Mouse (Mus musculus) hindbrain, postnatal 0 days (tissue): ENCODE data around the gene Plekhg3. TPM values are rescaled to one million over a fixed set of nuclear protein-coding genes. Genes with fewer than 3 reads are reported as not detected.

Experiments
- ATAC-seq: fragments of 200-750 bp; cut with Nextera tagmentation; 2 replicates; pipeline ENCODE4 v1.8.0; 2017; ENCODE audit warnings: mild to moderate bottlenecking, moderate TSS enrichment, moderate library complexity
- DNase-seq: peaks from one replicate; pipeline ENCODE4 v3.0.0-alpha.2; 2015; ENCODE audit warnings: low spot score
- H3K27ac ChIP-seq: fragments of 300-500 bp; sonication (generic); 2 replicates; pipeline ENCODE4 v1.5.1; 2014; ENCODE audit warnings: mild to moderate bottlenecking
- H3K27me3 ChIP-seq: fragments of 300-500 bp; sonication (generic); 2 replicates; pipeline ENCODE4 v1.6.1; 2014; ENCODE audit warnings: low read length, mixed read lengths; ENCODE audit not compliant: insufficient read depth
- H3K36me3 ChIP-seq: fragments of 300-500 bp; sonication (generic); 2 replicates; pipeline ENCODE4 v1.6.1; 2014; ENCODE audit warnings: low read length, mixed read lengths; ENCODE audit not compliant: insufficient read depth
- H3K4me1 ChIP-seq: fragments of 300-500 bp; sonication (generic); 2 replicates; pipeline ENCODE4 v1.6.1; 2014; ENCODE audit warnings: antibody characterized with exemption, low read length, mixed read lengths; ENCODE audit not compliant: insufficient read depth
- H3K4me2 ChIP-seq: fragments of 300-500 bp; sonication (generic); 2 replicates; pipeline ENCODE4 v1.6.1; 2014; ENCODE audit warnings: low read depth, mild to moderate bottlenecking, low read length, moderate library complexity, mixed read lengths
- H3K4me3 ChIP-seq: fragments of 300-500 bp; sonication (generic); 2 replicates; pipeline ENCODE4 v1.5.1; 2014; ENCODE audit warnings: low read length
- H3K9ac ChIP-seq: fragments of 300-500 bp; sonication (generic); replicated peaks from 2 replicates; pipeline ENCODE4 v1.6.1; 2014; ENCODE audit warnings: mild to moderate bottlenecking, low read length, moderate library complexity, mixed read lengths
- H3K9me3 ChIP-seq: fragments of 300-500 bp; sonication (generic); 2 replicates; pipeline ENCODE4 v1.6.1; 2016; ENCODE audit warnings: low read length, mixed read lengths
- CTCF ChIP-seq: IDR thresholded peaks from 2 replicates; pipeline ENCODE4 v1.5.1; 2016; ENCODE audit warnings: antibody characterized with exemption, control low read depth, low read depth
- WGBS: fragments of 180-500 bp; shearing (Covaris S2); extraction: QIAGEN DNeasy Blood & Tissue Kit; methylation state at CpG from one replicate; pipeline ENCODE4 v1.1.7; 2014; 5-methylcytosine and 5-hydroxymethylcytosine counted together
- polyA plus RNA-seq: library from polyadenylated mRNA; unstranded; fragments of >200 nt; fragmentation: Nextera tagmentation; extraction: Ambion mirVana; gene quantifications from 2 replicates; pipeline ENCODE4 v1.2.1, GENCODE M21; 2015
- total RNA-seq: library from RNA; depleted of rRNA; stranded (reverse); fragments of >200 nt; gene quantifications from 2 replicates; pipeline ENCODE4 v1.2.3, GENCODE M21; 2014

The Plekhg3 gene
- total and polyA plus RNA-seq, 2 experiments from 2014 or later, result 1.8 to 5.4 TPM

DNA sequence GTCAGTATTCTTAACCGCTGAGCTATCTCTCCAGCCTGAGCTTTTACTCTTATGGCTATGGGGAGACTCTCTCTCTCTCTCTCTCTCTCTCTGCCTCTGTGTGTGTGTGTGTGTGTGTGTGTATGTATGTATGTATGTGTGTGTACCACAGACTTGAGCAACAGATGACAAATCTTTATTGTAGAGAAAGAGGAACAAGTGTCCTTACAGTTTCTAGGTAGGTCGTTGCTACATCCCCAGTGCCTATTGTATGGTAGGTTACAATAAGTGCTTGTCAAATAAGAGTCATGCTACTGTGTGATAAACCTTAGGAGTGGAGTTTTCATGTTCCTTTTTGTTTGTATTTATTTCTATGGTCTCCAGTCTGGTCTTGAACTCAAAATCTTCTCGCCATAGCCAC, 9.5 kb downstream of the Plekhg3 start:
- no peak overlapping the region for H3K9ac ChIP-seq
- ATAC-seq (no peak), DNase-seq (no peak)
- no peaks in the 10 kb centered on the region for H3K9me3 ChIP-seq
- no peak overlapping the region for H3K4me2 ChIP-seq
- no peaks in the 10 kb centered on the region for H3K36me3 ChIP-seq
- 87% methylated on average over 3 of the region's 3 CpGs for WGBS
- TF ChIP-seq CTCF, result no peak
- no peaks in the 10 kb centered on the region for H3K4me1 ChIP-seq
- H3K4me3 ChIP-seq, result no peak overlapping the region
- H3K27me3 ChIP-seq, result peaks cover 6% of the 10 kb centered on the region; the same call in 1 of the 2 replicates
- no peak overlapping the region for H3K27ac ChIP-seq

DNA sequence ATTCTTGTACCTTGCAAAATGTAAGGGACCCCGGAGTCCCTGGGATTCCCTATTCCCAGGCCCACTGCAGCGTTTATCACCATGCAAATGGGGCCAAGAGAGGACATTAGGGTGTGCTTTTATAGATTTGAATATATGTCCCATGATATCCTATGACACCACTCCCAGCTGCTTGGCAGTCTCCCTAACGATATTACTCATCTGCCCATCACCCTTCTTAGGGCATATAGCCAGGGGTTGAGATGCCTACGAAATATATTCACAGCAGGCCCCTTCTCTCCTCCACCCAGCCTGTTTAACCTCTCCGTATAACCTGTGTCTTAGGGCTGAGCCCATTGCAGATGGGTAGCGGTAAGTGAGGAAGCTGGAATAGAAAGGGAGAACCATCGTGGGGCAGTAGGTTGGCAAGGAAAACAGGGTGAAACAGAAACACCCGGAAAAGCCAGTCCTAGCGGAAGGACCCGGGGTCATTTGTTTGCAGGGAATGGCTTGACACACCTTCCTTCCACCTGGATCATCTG, 10.1 kb downstream of the Plekhg3 start:
- Histone ChIP-seq H3K4me3 (no peak overlapping the region), H3K4me2 (no peak overlapping the region), H3K4me1 (no peaks in the 10 kb centered on the region), H3K27me3 (0 out of 2 replicates have a peak, but pooled peaks cover 1% of the 10 kb centered on the region), H3K9me3 (no peaks in the 10 kb centered on the region), H3K36me3 (no peaks in the 10 kb centered on the region), H3K27ac (no peak overlapping the region), H3K9ac (no peak overlapping the region)
- TF ChIP-seq CTCF, result no peak
- ATAC-seq (no peak), DNase-seq (no peak)
- 76% methylated on average over 10 of the region's 10 CpGs for WGBS

DNA sequence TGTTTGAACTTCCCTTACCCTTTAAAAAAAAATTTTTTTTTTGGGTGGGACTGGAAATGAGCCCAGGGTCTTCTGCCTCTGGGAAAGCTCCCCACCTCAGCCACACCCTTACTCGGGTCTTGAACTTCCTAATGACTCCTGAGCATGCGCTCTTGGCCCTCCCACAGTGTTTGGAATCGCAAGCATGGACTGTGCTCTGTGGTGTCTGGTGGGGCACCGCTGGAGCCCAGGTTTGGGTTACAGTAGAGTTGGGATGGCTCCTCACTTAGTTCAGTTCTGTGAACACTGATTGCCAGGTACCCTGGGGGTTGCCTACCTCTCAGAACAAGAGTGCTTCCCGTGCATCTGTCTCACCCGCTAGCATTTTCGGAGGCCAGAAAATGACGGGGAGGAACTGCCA, 10.8 kb downstream of the Plekhg3 start:
- Histone ChIP-seq H3K27me3 (no peaks in the 10 kb centered on the region), H3K9me3 (no peaks in the 10 kb centered on the region), H3K36me3 (no peaks in the 10 kb centered on the region), H3K4me1 (0 out of 2 replicates have a peak, but pooled peaks cover under 1% of the 10 kb centered on the region), H3K9ac (no peak overlapping the region), H3K4me2 (no peak overlapping the region), H3K4me3 (no peak overlapping the region), H3K27ac (no peak overlapping the region)
- WGBS, result 37% methylated on average over 8 of the region's 8 CpGs
- TF ChIP-seq CTCF, result no peak
- no peak for ATAC-seq
- no peak for DNase-seq

DNA sequence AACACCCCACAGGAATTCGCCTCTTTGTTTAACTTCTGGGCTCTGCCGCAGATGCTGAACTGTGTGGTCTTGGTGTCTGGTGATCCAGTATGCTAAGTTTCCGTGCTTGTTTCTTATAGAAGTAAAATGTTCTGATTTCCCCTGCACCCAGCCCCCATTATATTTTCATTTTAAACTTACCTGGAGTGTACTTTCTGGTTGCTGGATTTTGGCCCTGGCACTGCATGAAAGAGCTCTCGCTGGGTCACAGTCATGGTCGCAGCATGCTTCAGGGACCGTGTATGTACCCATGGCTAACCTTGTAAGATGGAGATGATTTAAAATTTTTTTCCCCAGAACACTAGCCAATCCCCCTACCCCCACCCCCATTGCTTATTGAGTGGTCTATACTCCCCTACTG, 11.2 kb downstream of the Plekhg3 start:
- Histone ChIP-seq H3K9ac (no peak overlapping the region), H3K27ac (no peak overlapping the region), H3K4me3 (no peak overlapping the region), H3K9me3 (no peaks in the 10 kb centered on the region), H3K4me2 (no peak overlapping the region), H3K27me3 (no peaks in the 10 kb centered on the region), H3K4me1 (peaks cover 4% of the 10 kb centered on the region; the same call in 1 of the 2 replicates), H3K36me3 (no peaks in the 10 kb centered on the region)
- no peak for TF ChIP-seq CTCF
- WGBS, result 58% methylated on average over 6 of the region's 6 CpGs
- no peak for ATAC-seq
- no peak for DNase-seq

DNA sequence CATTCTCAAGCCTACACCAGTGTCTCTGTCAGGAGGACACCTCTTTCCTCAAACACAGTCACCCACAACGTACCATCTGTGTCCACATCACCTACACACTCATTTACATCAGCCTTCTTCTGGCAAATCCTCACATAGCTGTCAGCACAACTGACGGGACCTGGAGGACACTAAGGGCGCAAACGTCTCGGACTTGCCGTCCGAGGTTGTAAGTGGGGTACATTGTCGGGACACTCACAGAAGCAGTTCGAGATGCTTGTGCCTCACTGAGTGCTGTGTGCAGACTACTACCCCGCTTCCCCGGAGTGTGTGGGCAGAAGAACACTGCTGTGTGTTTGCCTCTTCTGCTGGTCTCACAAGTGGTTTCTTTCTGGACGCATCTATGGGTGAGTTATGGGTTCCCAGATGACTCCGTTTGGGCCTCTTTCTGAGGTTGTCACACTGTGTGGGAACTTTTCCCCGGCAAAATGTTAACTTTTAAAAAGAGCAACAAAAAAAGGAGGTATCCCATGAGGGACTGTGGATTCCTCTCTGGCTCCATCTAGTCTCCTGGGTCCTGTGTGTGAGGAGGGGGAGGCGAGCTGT, 15.2 kb downstream of the Plekhg3 start:
- Histone ChIP-seq H3K27ac (no peak overlapping the region), H3K4me3 (no peak overlapping the region), H3K9me3 (no peaks in the 10 kb centered on the region), H3K4me2 (peak overlapping the region; percentile 53; the same call in 1 of the 2 replicates), H3K9ac (no peak overlapping the region; the same call in 1 of the 2 replicates), H3K27me3 (no peaks in the 10 kb centered on the region), H3K36me3 (no peaks in the 10 kb centered on the region), H3K4me1 (peaks cover 13% of the 10 kb centered on the region)
- TF ChIP-seq CTCF, result no peak
- WGBS, result 64% methylated on average over 15 of the region's 15 CpGs
- ATAC-seq (no peak), DNase-seq (no peak)

DNA sequence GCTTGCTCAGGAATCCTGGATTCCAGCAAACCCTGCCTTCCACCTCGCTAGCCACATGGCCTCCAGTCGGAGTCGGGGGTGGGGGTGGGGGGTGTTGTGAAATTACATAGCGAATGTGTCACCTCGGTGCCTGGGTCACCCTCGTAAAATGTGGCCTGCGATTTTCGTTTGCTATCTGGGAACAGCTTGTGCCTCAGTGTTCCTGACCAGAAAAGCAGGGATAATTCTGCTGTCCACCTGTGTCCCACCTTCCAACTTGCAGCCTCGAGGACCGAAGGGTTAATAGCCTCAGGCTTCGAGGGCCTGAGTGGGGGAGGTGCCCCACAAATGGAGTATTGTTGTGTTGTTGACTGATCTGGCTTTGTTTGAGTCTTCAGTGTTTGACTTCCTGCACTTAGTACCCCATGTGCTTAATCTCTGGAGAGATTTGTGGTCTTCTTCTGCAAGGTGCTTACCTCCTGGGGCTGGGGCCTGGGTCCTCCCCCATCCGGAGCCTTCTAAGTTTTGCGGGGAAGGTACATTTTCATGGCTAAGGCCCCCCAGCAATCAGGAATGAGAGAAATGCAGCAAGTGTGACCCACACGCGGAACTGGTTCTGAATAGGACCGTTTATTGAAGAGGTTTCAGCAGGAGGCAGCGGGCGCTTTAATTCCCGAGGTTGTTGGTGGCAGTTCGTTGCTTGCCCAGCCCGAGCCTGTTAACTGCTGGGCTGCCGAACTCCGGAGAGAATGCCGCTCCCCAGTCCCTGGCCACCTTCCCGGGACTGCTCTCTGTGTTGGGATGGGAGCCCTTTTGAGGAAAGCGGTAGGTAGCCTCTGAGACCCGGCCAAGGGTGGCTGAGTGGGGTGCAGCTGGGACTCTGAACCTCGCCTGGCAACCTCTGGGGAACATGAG, 15.9 kb downstream of the Plekhg3 start:
- H3K9ac ChIP-seq, result peak overlapping the region; percentile 28
- peak overlapping the region; percentile 9 for H3K4me3 ChIP-seq
- peaks cover 13% of the 10 kb centered on the region for H3K4me1 ChIP-seq
- H3K4me2 ChIP-seq, result peak overlapping the region; percentile 53
- ATAC-seq (peak; percentile 71), DNase-seq (peak; percentile 64)
- no peaks in the 10 kb centered on the region for H3K36me3 ChIP-seq
- no peaks in the 10 kb centered on the region for H3K9me3 ChIP-seq
- H3K27ac ChIP-seq, result no peak overlapping the region
- 7% methylated on average over 28 of the region's 28 CpGs for WGBS
- TF ChIP-seq CTCF, result no peak
- no peaks in the 10 kb centered on the region for H3K27me3 ChIP-seq
